9 mouse cellular contexts compared by ENCODE assay signal in the genomic region with DNA sequence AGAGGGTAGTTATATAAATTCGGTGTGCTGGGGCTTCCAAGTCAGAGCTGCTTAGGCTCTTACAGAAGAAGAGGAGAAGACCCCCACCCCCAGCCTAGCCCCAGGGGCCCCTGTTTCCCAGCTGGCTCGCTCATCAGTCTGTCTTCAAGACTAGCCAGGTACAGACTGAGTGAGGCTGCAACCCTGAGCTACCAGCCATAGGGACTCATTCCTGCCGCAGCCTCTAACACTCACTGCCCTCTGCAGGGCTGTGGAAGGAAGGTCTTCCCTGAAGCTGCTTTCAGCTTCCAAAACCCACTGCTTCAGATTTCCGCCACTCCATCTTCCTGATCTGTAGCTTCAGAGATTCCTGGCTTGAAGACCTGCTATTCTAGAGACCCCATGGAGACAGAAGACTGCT. TPM values are rescaled to one million over a fixed set of nuclear protein-coding genes. Genes with fewer than 3 reads are reported as not detected.
DNase-seq lines count a peak whose midpoint lies in the region; ATAC-seq and TF ChIP-seq lines count a peak whose summit lies in the region.
"Had no signal": no experiment of that assay in that cellular context is flagged by ENCODE, and none has a peak within 500 bp of the region (broad histone marks: within the 10 kb centered on the region; RNA-seq: fewer than 3 reads in every experiment).

No protein-coding gene starts in this region.

- H3K9ac ChIP-seq in heart, postnatal 0 days (replicated peaks; ENCODE audit: low read depth, low read length), result no peak overlapping the region
- H3K9ac ChIP-seq in kidney, embryonic 15.5 days, result no peak overlapping the region
- H3K9ac ChIP-seq: hindbrain, embryonic 15.5 days had no signal

- H3K27me3 ChIP-seq in heart, postnatal 0 days (ENCODE audit: control insufficient read depth, insufficient read depth, low read length), result no peaks in the 10 kb centered on the region
- H3K27me3 ChIP-seq in testis, adult 2 months (ENCODE audit: control insufficient read depth, insufficient read depth, low read length), result no peaks in the 10 kb centered on the region
- no peaks in the 10 kb centered on the region for H3K27me3 ChIP-seq in kidney, embryonic 15.5 days
- H3K27me3 ChIP-seq: hindbrain, embryonic 15.5 days had no signal

- no peak for TF ChIP-seq EP300 in heart, postnatal 0 days (IDR thresholded peaks at IDR 0.05; ENCODE audit: low read depth)

- intact Hi-C loops in left cerebral cortex, postnatal 25 days (cut with DNase I), result loop anchor here (5.0 kb wide), 1 partner anchor 75 kb away; no protein-coding TSS in a partner anchor

- H3K36me3 ChIP-seq in heart, postnatal 0 days (replicated peaks; ENCODE audit: control insufficient read depth, insufficient read depth, low read length), result no peaks in the 10 kb centered on the region
- peaks cover 4% of the 10 kb centered on the region for H3K36me3 ChIP-seq in testis, adult 2 months (ENCODE audit: control insufficient read depth, insufficient read depth, low read length)
- H3K36me3 ChIP-seq in kidney, embryonic 15.5 days, result no peaks in the 10 kb centered on the region
- H3K36me3 ChIP-seq: hindbrain, embryonic 15.5 days had no signal

- H3K4me2 ChIP-seq in heart, postnatal 0 days (ENCODE audit: low read depth, low read length), result no peak overlapping the region
- H3K4me2 ChIP-seq in kidney, embryonic 15.5 days, result no peak overlapping the region
- H3K4me2 ChIP-seq: hindbrain, embryonic 15.5 days had no signal

- H3K4me1 ChIP-seq in heart, postnatal 0 days (ENCODE audit: control insufficient read depth, insufficient read depth), result no peaks in the 10 kb centered on the region
- no peaks in the 10 kb centered on the region for H3K4me1 ChIP-seq in testis, adult 2 months (ENCODE audit: control insufficient read depth, insufficient read depth, low read length)
- H3K4me1 ChIP-seq in kidney, embryonic 15.5 days, result no peaks in the 10 kb centered on the region
- H3K4me1 ChIP-seq: hindbrain, embryonic 15.5 days had no signal

- H3K27ac ChIP-seq in heart, postnatal 0 days (ENCODE audit: low read depth), result no peak overlapping the region
- H3K27ac ChIP-seq in testis, adult 2 months (ENCODE audit: control insufficient read depth, insufficient read depth, low read depth, low read length), result no peak overlapping the region
- no peak overlapping the region for H3K27ac ChIP-seq in kidney, embryonic 15.5 days
- H3K27ac ChIP-seq: hindbrain, embryonic 15.5 days had no signal

- 21% methylated on average over 4 of the region's 4 CpGs for WGBS in heart, postnatal 0 days
- 24% methylated on average over 4 of the region's 4 CpGs for WGBS in kidney, embryonic 15.5 days

- ATAC-seq in heart, postnatal 0 days (ENCODE audit: insufficient read depth, low read depth), result peak; percentile 77
- ATAC-seq in kidney, embryonic 15.5 days (replicated peaks; ENCODE audit: low FRiP score), result 0 out of 2 replicates have a peak, but pooled peaks have one; percentile 52

- no peak for TF ChIP-seq POLR2A in testis, adult 2 months (IDR thresholded peaks at IDR 0.05; ENCODE audit: control insufficient read depth, low read depth, low read length)

- H3K9me3 ChIP-seq in heart, postnatal 0 days (replicated peaks; ENCODE audit: control insufficient read depth, low read length), result no peaks in the 10 kb centered on the region
- no peaks in the 10 kb centered on the region for H3K9me3 ChIP-seq in kidney, embryonic 15.5 days (replicated peaks)
- H3K9me3 ChIP-seq: hindbrain, embryonic 15.5 days had no signal

- peak; percentile 63 for TF ChIP-seq CTCF in heart, postnatal 0 days (IDR thresholded peaks at IDR 0.05; ENCODE audit: low read depth)
- TF ChIP-seq CTCF in testis, adult 2 months (IDR thresholded peaks at IDR 0.05; ENCODE audit: control insufficient read depth, insufficient read depth, insufficient replicate concordance, low read depth, low read length), result peak; percentile 40; the same call in 1 of the 2 replicates

- no peak overlapping the region for H3K4me3 ChIP-seq in heart, postnatal 0 days (ENCODE audit: low read depth, low read length)
- H3K4me3 ChIP-seq in testis, adult 2 months (ENCODE audit: control insufficient read depth, low read depth, low read length), result no peak overlapping the region
- H3K4me3 ChIP-seq in kidney, embryonic 15.5 days (replicated peaks), result no peak overlapping the region
- H3K4me3 ChIP-seq: hindbrain, embryonic 15.5 days had no signal

- DNase-seq in heart, postnatal 0 days (ENCODE audit: low spot score), result peak; percentile 36
- DNase-seq in heart, adult 9 months (ENCODE audit: low spot score in 2 of 2), result no peak
- no peak for DNase-seq in testis, postnatal 14 days (ENCODE audit: low spot score)
- peak; percentile 44 for DNase-seq in testis, postnatal 10 days (ENCODE audit: low spot score)
- DNase-seq in left cerebral cortex, postnatal 25 days (ENCODE audit: low spot score in 2 of 2), result no peak
- no peak for DNase-seq in spleen, postnatal 14 days (ENCODE audit: low spot score in 2 of 2)

RNA-seq across cellular contexts. Expression of gene Tdrd12, which starts 35.5 kb away (rescaled TPM):
- total RNA-seq in heart, postnatal 0 days (2014; rRNA removed; ENCODE audit: low replicate concordance), result not detected in 2 replicates
- 1.4 and 1.5 TPM in 2 replicates for polyA plus RNA-seq in heart, postnatal 0 days (2015; fragmentation: Nextera tagmentation; extraction: Ambion mirVana)
- polyA plus RNA-seq in testis, adult 2 months (2012; rRNA removed), result 19.0 and 24.1 TPM in 2 replicates
- 0.23 and 0.43 TPM in 2 replicates for polyA plus RNA-seq in kidney, embryonic 15.5 days (2015; fragmentation: Nextera tagmentation; extraction: Ambion mirVana)
- under 1 TPM; 0.23 to 0.53 TPM for total RNA-seq in left cerebral cortex, postnatal 25 days (2021)

RNA-seq across cellular contexts. Expression of gene Slc7a9, which starts 53.4 kb away (rescaled TPM):
- total RNA-seq in heart, postnatal 0 days (2014; rRNA removed; ENCODE audit: low replicate concordance), result 0.27 TPM in 1 of 2 replicates, not detected in the other
- 0.20 and 0.22 TPM in 2 replicates for polyA plus RNA-seq in heart, postnatal 0 days (2015; fragmentation: Nextera tagmentation; extraction: Ambion mirVana)
- polyA plus RNA-seq in testis, adult 2 months (2012; rRNA removed), result 0.37 and 0.47 TPM in 2 replicates
- polyA plus RNA-seq in kidney, embryonic 15.5 days (2015; fragmentation: Nextera tagmentation; extraction: Ambion mirVana), result 8.4 and 9.2 TPM in 2 replicates
- not detected for total RNA-seq in left cerebral cortex, postnatal 25 days (2021)
- polyA plus RNA-seq: hindbrain, embryonic 15.5 days had no signal

RNA-seq across cellular contexts. Expression of gene Nudt19, which starts 54.1 kb away (rescaled TPM):
- 75.2 and 76.6 TPM in 2 replicates for total RNA-seq in heart, postnatal 0 days (2014; rRNA removed; ENCODE audit: low replicate concordance)
- polyA plus RNA-seq in heart, postnatal 0 days (2015; fragmentation: Nextera tagmentation; extraction: Ambion mirVana), result 133 and 136 TPM in 2 replicates
- 4.9 and 5.7 TPM in 2 replicates for polyA plus RNA-seq in testis, adult 2 months (2012; rRNA removed)
- 66.6 and 68.0 TPM in 2 replicates for polyA plus RNA-seq in kidney, embryonic 15.5 days (2015; fragmentation: Nextera tagmentation; extraction: Ambion mirVana)
- total RNA-seq in left cerebral cortex, postnatal 25 days (2021), result 10 to 100 TPM; 69.2 to 73.8 TPM

Comparison
In these comparisons a context has a peak if more than half of its experiments do, and no peak if none do; other contexts are left out.
1. DNase-seq: peak in heart, postnatal 0 days (single experiment) and testis, postnatal 10 days (single experiment); none in heart, adult 9 months (0 of 2), testis, postnatal 14 days (single experiment), left cerebral cortex, postnatal 25 days (0 of 2) and spleen, postnatal 14 days (0 of 2).
2. RNA of gene Nudt19, which starts 54.1 kb away (polyA plus RNA-seq): 133 to 136 TPM in heart, postnatal 0 days and 66.6 to 68.0 TPM in kidney, embryonic 15.5 days; 4.9 to 5.7 TPM in testis, adult 2 months; every median in the first group is over 10 times any median in the second.